In genomic region chr5:35033068-35033467, GRCm38 (mm10) we compare ENCODE assay signal across 8 mouse cellular contexts. TPM values are rescaled to one million over a fixed set of nuclear protein-coding genes. Genes with fewer than 3 reads are reported as not detected.
A peak's percentile ranks its signal among the peaks of the same experiment; 100 is the strongest.
DNase-seq lines count a peak whose midpoint lies in the region; ATAC-seq lines count a peak whose summit lies in the region.

No protein-coding gene starts in this region.

- peak; percentile 34 for ATAC-seq in common myeloid progenitor, adult 5-6 weeks (replicated peaks; ENCODE audit: low read depth, poor library complexity, severe bottlenecking)

- DNase-seq in layer of hippocampus, postnatal 10 days (ENCODE audit: low spot score in 2 of 2), result peak; percentile 42 to 51
- DNase-seq in layer of hippocampus, adult 9-11 months, result no peak
- DNase-seq in kidney, postnatal 10 days, result peak; percentile 50
- peak; percentile 75 to 83 for DNase-seq in spleen, postnatal 4 days (ENCODE audit: low spot score in 2 of 2)
- no peak for DNase-seq in adrenal gland, adult (ENCODE audit: inconsistent age in 2 of 2, low spot score in 1 of 2)
- DNase-seq in heart, adult 9 months (ENCODE audit: low spot score in 2 of 2), result no peak
- DNase-seq in cerebellum, postnatal 25 days, result no peak

RNA-seq across cellular contexts. Expression of gene Hgfac, which starts 8.2 kb away (rescaled TPM):
- 1 to 10 TPM in 1 of 2 experiments, under 1 TPM in 1; 0.80 to 1.1 TPM for total RNA-seq in layer of hippocampus, postnatal 10 days (2021)
- total RNA-seq in common myeloid progenitor, adult 5-6 weeks (2017), result 0.18 and 1.1 TPM in 2 replicates

RNA-seq across cellular contexts. Expression of gene Dok7, which starts 23.5 kb away (rescaled TPM):
- total RNA-seq in layer of hippocampus, postnatal 10 days (2021), result 10 to 100 TPM; 16.6 to 20.5 TPM
- not detected in 2 replicates for total RNA-seq in common myeloid progenitor, adult 5-6 weeks (2017)

Comparison
In these comparisons a context has a peak if more than half of its experiments do, and no peak if none do; other contexts are left out.
1. DNase-seq: peak in layer of hippocampus, postnatal 10 days (2 of 2), kidney, postnatal 10 days (single experiment) and spleen, postnatal 4 days (2 of 2); none in layer of hippocampus, adult 9-11 months (single experiment), adrenal gland, adult (0 of 2), heart, adult 9 months (0 of 2) and cerebellum, postnatal 25 days (0 of 2).
2. RNA of gene Dok7, which starts 23.5 kb away (total RNA-seq): 16.6 to 20.5 TPM in layer of hippocampus, postnatal 10 days; not detected in common myeloid progenitor, adult 5-6 weeks; every median in the first group is over 10 times any median in the second.